Mouse (Mus musculus): Measurements from ENCODE around the gene Fkbp9. TPM values are rescaled to one million over a fixed set of nuclear protein-coding genes. Genes with fewer than 3 reads are reported as not detected.

Fkbp9 gene
- polyA plus RNA-seq, 1 experiment from 2014 or later: 150 TPM

- Histone ChIP-seq H3K9ac (ENCODE audit: low read length) (no peak overlapping the region), H3K36me3 (ENCODE audit: control insufficient read depth, insufficient read depth, low read length) (no peaks in the 10 kb centered on the region), H3K9me3 (replicated peaks; ENCODE audit: control insufficient read depth, low read length) (no peaks in the 10 kb centered on the region), H3K4me1 (ENCODE audit: control insufficient read depth, insufficient read depth, low read length) (peaks cover 30% of the 10 kb centered on the region), H3K4me2 (ENCODE audit: low read depth, low read length) (no peak overlapping the region), H3K27me3 (ENCODE audit: control insufficient read depth, insufficient read depth, low read length) (no peaks in the 10 kb centered on the region), H3K4me3 (replicated peaks; ENCODE audit: low read length) (no peak overlapping the region), H3K27ac (ENCODE audit: low read length) (peak overlapping the region; percentile 57; the same call in 1 of the 2 replicates)
- no peak for ATAC-seq (ENCODE audit: insufficient read depth, low FRiP score)
- whole genome bisulfite sequencing: 55% methylated on average over 2 of the region's 2 CpGs
Measured at GRCm38 (mm10) chr6:56904982-56905381, 73.1 kb downstream of the Fkbp9 start.

- H3K9me3 ChIP-seq (replicated peaks; ENCODE audit: control insufficient read depth, low read length): no peaks in the 10 kb centered on the region
- H3K4me2 ChIP-seq (ENCODE audit: low read depth, low read length): no peak overlapping the region
- no peaks in the 10 kb centered on the region for H3K27me3 ChIP-seq (ENCODE audit: control insufficient read depth, insufficient read depth, low read length)
- no peak overlapping the region for H3K9ac ChIP-seq (ENCODE audit: low read length)
- no peak overlapping the region for H3K4me3 ChIP-seq (replicated peaks; ENCODE audit: low read length)
- H3K4me1 ChIP-seq (ENCODE audit: control insufficient read depth, insufficient read depth, low read length): peaks cover 30% of the 10 kb centered on the region
- no peak for ATAC-seq (ENCODE audit: insufficient read depth, low FRiP score)
- H3K36me3 ChIP-seq (ENCODE audit: control insufficient read depth, insufficient read depth, low read length): no peaks in the 10 kb centered on the region
- H3K27ac ChIP-seq (ENCODE audit: low read length): no peak overlapping the region
- WGBS: 75% methylated on average over 5 of the region's 5 CpGs
Measured at GRCm38 (mm10) chr6:56905486-56905885, 73.6 kb downstream of the Fkbp9 start.

DNA sequence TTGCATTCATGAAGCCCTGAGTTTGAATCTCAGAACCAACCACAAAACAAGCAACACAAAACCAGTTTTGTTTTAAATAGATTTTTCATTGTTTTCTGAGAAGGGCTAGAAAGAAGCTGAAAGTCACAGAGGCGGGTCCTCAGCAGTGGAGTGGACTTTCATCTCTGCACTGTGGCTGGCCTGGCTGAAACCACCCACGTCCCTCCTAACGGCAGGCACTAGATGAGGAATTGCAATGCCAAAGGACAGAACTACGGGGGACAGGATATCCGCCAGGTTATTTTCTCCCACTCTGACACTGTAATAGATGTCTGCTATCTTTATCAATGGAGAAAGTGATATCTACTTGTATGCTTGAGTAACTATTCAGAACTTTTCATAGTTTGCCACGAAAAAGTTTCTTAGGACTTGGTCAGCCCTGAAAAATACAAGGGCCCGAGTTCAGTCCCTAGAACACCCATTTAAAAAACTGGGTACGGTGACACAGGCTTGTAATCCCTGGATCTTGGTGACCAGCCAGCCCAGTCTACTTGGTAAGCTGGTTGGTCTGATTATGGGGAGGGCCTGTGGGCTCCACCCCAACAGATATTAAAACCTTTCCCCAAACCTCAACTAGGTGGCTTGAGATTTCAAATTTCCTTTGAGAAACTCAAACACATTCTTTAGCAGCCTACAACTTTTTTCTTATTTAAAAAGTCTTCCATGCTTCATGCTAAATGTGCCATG lies 74.4 kb downstream of the Fkbp9 start:
- Histone ChIP-seq H3K4me1 (ENCODE audit: control insufficient read depth, insufficient read depth, low read length) (peaks cover 27% of the 10 kb centered on the region), H3K27me3 (ENCODE audit: control insufficient read depth, insufficient read depth, low read length) (no peaks in the 10 kb centered on the region), H3K9me3 (replicated peaks; ENCODE audit: control insufficient read depth, low read length) (no peaks in the 10 kb centered on the region), H3K36me3 (ENCODE audit: control insufficient read depth, insufficient read depth, low read length) (no peaks in the 10 kb centered on the region), H3K9ac (ENCODE audit: low read length) (no peak overlapping the region), H3K4me3 (replicated peaks; ENCODE audit: low read length) (no peak overlapping the region), H3K4me2 (ENCODE audit: low read depth, low read length) (no peak overlapping the region), H3K27ac (ENCODE audit: low read length) (no peak overlapping the region)
- 74% methylated on average over 8 of the region's 8 CpGs for WGBS
- ATAC-seq (ENCODE audit: insufficient read depth, low FRiP score): no peak

DNA sequence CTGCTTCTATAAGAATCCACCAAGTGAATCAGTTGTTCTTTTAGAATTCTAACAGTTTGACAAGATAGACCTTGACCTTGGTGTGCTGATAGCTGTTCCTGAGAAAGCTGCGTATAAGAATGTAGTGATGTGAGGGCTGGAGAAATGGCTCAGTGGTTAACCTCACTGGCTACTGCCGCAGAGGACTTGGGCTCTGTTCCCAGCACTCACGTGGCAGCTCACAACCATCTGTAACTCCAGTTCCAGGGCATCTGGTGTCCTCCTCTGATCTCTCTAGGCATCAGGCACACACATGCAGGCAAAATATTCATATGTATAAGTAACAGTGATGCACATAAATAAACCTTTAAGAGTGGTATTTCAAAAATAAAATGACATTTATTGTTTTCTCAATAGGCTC lies 76.1 kb downstream of the Fkbp9 start:
- Histone ChIP-seq H3K4me1 (ENCODE audit: control insufficient read depth, insufficient read depth, low read length) (peaks cover 18% of the 10 kb centered on the region), H3K36me3 (ENCODE audit: control insufficient read depth, insufficient read depth, low read length) (no peaks in the 10 kb centered on the region), H3K9ac (ENCODE audit: low read length) (no peak overlapping the region), H3K4me2 (ENCODE audit: low read depth, low read length) (no peak overlapping the region), H3K27ac (ENCODE audit: low read length) (no peak overlapping the region), H3K9me3 (replicated peaks; ENCODE audit: control insufficient read depth, low read length) (no peaks in the 10 kb centered on the region), H3K4me3 (replicated peaks; ENCODE audit: low read length) (no peak overlapping the region), H3K27me3 (ENCODE audit: control insufficient read depth, insufficient read depth, low read length) (no peaks in the 10 kb centered on the region)
- 96% methylated on average over 3 of the region's 3 CpGs for WGBS
- ATAC-seq (ENCODE audit: insufficient read depth, low FRiP score): no peak

DNA sequence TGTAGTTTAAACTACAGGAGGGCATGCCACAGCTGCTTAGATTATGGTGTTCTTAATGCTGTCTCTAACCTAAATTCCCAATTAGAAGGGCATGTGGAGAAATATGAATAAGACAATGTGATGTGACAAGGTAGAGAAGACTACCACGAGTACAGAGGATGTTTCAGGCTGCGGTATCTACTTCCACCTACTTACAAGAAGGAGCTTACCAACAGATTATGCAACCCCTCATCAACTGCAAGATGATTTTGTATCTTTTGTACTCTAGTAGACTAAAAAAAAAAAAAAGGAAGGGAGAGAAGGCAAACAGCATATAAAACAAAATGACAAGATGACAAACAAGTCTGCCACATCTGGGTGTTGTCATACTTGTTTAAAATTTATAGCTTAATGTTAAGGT lies 76.5 kb downstream of the Fkbp9 start:
- Histone ChIP-seq H3K27me3 (ENCODE audit: control insufficient read depth, insufficient read depth, low read length) (no peaks in the 10 kb centered on the region), H3K27ac (ENCODE audit: low read length) (no peak overlapping the region), H3K36me3 (ENCODE audit: control insufficient read depth, insufficient read depth, low read length) (no peaks in the 10 kb centered on the region), H3K4me2 (ENCODE audit: low read depth, low read length) (no peak overlapping the region), H3K4me3 (replicated peaks; ENCODE audit: low read length) (no peak overlapping the region), H3K4me1 (ENCODE audit: control insufficient read depth, insufficient read depth, low read length) (peaks cover 19% of the 10 kb centered on the region), H3K9ac (ENCODE audit: low read length) (no peak overlapping the region), H3K9me3 (replicated peaks; ENCODE audit: control insufficient read depth, low read length) (no peaks in the 10 kb centered on the region)
- 94% methylated on average over 2 of the region's 2 CpGs for WGBS
- no peak for ATAC-seq (ENCODE audit: insufficient read depth, low FRiP score)

- H3K9ac ChIP-seq (ENCODE audit: low read length): no peak overlapping the region
- H3K4me1 ChIP-seq (ENCODE audit: control insufficient read depth, insufficient read depth, low read length): peaks cover 16% of the 10 kb centered on the region
- no peak overlapping the region for H3K4me3 ChIP-seq (replicated peaks; ENCODE audit: low read length)
- no peaks in the 10 kb centered on the region for H3K27me3 ChIP-seq (ENCODE audit: control insufficient read depth, insufficient read depth, low read length)
- H3K9me3 ChIP-seq (replicated peaks; ENCODE audit: control insufficient read depth, low read length): no peaks in the 10 kb centered on the region
- no peak; the same call in 1 of the 2 replicates for ATAC-seq (ENCODE audit: insufficient read depth, low FRiP score)
- 10% methylated on average over 4 of the region's 4 CpGs for WGBS
- H3K36me3 ChIP-seq (ENCODE audit: control insufficient read depth, insufficient read depth, low read length): no peaks in the 10 kb centered on the region
- H3K27ac ChIP-seq (ENCODE audit: low read length): no peak overlapping the region
- no peak overlapping the region for H3K4me2 ChIP-seq (ENCODE audit: low read depth, low read length)
Measured at GRCm38 (mm10) chr6:56908912-56909311, 77.1 kb downstream of the Fkbp9 start.

GRCm38 (mm10) chr6:56910910-56911309 lies 79.1 kb downstream of the Fkbp9 start:
- 84% methylated on average over 2 of the region's 2 CpGs for WGBS
- Histone ChIP-seq H3K27ac (ENCODE audit: low read length) (no peak overlapping the region), H3K4me3 (replicated peaks; ENCODE audit: low read length) (no peak overlapping the region), H3K9me3 (replicated peaks; ENCODE audit: control insufficient read depth, low read length) (0 out of 2 replicates have a peak, but pooled peaks cover 6% of the 10 kb centered on the region), H3K27me3 (ENCODE audit: control insufficient read depth, insufficient read depth, low read length) (no peaks in the 10 kb centered on the region), H3K4me1 (ENCODE audit: control insufficient read depth, insufficient read depth, low read length) (peaks cover 7% of the 10 kb centered on the region; the same call in 1 of the 2 replicates), H3K4me2 (ENCODE audit: low read depth, low read length) (no peak overlapping the region), H3K36me3 (ENCODE audit: control insufficient read depth, insufficient read depth, low read length) (no peaks in the 10 kb centered on the region), H3K9ac (ENCODE audit: low read length) (no peak overlapping the region)
- ATAC-seq (ENCODE audit: insufficient read depth, low FRiP score): no peak

- Histone ChIP-seq H3K9ac (ENCODE audit: low read length) (no peak overlapping the region), H3K27ac (ENCODE audit: low read length) (no peak overlapping the region), H3K4me1 (ENCODE audit: control insufficient read depth, insufficient read depth, low read length) (peaks cover 20% of the 10 kb centered on the region; the same call in 1 of the 2 replicates), H3K9me3 (replicated peaks; ENCODE audit: control insufficient read depth, low read length) (0 out of 2 replicates have a peak, but pooled peaks cover 6% of the 10 kb centered on the region), H3K27me3 (ENCODE audit: control insufficient read depth, insufficient read depth, low read length) (no peaks in the 10 kb centered on the region), H3K36me3 (ENCODE audit: control insufficient read depth, insufficient read depth, low read length) (no peaks in the 10 kb centered on the region), H3K4me3 (replicated peaks; ENCODE audit: low read length) (no peak overlapping the region), H3K4me2 (ENCODE audit: low read depth, low read length) (no peak overlapping the region)
- no peak for ATAC-seq (ENCODE audit: insufficient read depth, low FRiP score)
- 65% methylated on average over 2 of the region's 2 CpGs for WGBS
Measured at GRCm38 (mm10) chr6:56913092-56913858, 81.4 kb downstream of the Fkbp9 start.

DNA sequence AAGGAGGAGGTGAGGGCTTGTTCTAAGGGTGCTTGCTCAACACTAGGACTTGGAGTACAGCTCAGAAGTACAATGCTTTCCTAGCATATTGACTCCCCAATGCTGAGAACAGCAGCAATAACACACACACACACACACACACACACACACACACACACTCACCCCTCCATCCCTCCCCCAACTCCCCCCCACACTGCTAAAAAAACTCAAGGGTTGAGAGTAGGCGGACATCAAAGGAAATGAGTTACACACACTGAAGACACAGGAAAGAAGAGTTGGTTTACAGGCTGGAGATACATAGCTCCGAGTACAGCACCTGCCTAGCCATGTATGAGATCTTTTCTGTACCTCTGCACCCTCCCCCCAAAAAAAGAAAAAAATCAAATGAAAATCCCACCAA lies 84.4 kb downstream of the Fkbp9 start:
- WGBS: 71% methylated on average over 2 of the region's 2 CpGs
- H3K4me2 ChIP-seq (ENCODE audit: low read depth, low read length): no peak overlapping the region

More for the DNA sequence above, 84.4 kb downstream of the Fkbp9 start:
- H3K4me3 ChIP-seq (replicated peaks; ENCODE audit: low read length): no peak overlapping the region
- no peak overlapping the region for H3K9ac ChIP-seq (ENCODE audit: low read length)
- no peak for ATAC-seq (ENCODE audit: insufficient read depth, low FRiP score)
- H3K4me1 ChIP-seq (ENCODE audit: control insufficient read depth, insufficient read depth, low read length): peaks cover 23% of the 10 kb centered on the region
- H3K27me3 ChIP-seq (ENCODE audit: control insufficient read depth, insufficient read depth, low read length): no peaks in the 10 kb centered on the region
- H3K27ac ChIP-seq (ENCODE audit: low read length): no peak overlapping the region
- H3K36me3 ChIP-seq (ENCODE audit: control insufficient read depth, insufficient read depth, low read length): no peaks in the 10 kb centered on the region
- H3K9me3 ChIP-seq (replicated peaks; ENCODE audit: control insufficient read depth, low read length): 0 out of 2 replicates have a peak, but pooled peaks cover 6% of the 10 kb centered on the region
